Mouse (Mus musculus) embryo, embryonic 11 days (tissue): ENCODE measurements around the gene Hmga1.
A peak's percentile ranks its signal among the peaks of the same experiment; 100 is the strongest.

Source experiments
- DNase-seq: peaks from one replicate; pipeline ENCODE4 v3.0.0-alpha.2; 2015

Gene Hmga1

DNA sequence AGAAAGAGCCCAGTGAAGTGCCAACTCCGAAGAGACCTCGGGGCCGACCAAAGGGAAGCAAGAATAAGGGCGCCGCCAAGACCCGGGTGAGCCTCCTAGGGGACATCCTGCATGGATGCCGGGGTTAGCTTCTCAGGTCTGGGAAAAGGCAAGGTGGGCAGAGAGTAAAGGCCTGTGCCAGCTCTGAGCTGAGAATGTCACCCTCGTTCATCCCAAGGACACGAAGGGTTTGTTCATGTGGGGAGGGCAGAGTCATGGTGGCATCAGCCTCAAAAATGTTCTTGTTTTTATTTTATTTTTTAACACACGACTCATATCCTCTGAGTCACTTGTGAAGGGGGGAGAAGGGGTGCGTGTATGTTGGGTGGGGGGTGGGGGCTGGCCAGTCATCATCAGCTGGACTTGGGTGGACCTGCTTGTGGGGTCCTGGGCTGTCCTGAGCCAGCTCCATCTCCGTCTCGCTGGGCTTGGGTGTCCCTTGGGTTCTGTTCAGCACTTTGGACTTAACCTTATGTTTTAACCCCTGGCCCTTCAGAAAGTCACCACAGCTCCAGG is 4.7 kb downstream of the Hmga1 start:
- no peak for DNase-seq

DNA sequence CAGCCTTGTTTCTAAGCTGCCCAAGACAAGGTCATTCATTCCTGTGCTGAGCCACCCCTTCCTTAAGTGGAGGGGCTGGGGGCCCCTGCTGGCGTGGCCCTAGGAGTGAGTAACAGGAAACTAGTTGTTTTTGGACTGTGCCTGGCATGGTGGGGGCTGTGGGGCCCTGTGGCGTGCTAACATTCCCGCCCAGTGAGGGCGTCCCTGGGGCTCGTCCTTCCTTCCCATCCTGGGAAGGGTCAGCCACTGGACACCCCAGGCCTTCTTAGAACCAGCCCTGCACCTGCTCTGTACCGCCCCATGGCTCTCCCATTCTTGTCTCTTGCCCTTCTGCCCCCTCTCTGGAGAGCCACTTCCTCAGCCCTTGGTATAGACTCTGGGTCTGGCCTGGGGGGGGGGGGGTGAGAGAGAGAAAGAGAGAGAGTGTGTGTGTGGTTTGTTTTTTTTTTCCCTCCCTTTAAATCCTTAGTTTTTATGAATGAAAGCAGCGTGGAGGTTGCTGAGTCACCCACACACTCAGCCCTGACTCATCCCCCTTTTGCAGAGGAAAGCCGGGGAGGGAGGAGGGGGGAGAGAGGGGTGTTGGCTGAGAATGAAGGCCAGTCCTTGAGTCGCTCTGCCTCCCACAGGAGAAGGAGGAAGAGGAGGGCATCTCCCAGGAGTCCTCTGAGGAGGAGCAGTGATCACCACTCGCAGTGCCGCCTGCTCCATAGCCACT is 5.7 kb downstream of the Hmga1 start:
- DNase-seq = no peak

DNA sequence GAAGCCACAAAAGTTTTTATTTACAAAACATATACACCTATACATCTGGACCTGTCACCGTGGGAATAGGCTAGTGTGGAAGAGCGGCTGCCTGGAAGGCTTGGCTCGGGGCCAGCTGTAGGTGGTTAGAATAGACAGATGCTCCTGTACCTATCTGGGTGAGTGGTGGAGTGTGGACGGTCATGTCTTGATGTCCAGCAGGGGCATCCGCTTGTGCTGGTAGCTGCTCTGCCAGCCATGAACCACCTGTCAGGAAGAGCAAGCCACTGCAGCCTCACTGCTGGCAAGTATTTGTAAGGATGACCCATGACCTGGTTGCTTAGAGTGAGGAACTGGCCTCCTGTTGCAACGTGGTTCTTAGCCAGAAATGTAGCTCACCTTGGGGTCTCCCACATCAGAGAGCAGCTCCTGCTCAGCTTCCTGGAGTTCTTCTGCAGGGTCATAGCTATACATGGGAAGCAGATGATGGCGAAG is 7.5 kb downstream of the Hmga1 start:
- DNase-seq = no peak

DNA sequence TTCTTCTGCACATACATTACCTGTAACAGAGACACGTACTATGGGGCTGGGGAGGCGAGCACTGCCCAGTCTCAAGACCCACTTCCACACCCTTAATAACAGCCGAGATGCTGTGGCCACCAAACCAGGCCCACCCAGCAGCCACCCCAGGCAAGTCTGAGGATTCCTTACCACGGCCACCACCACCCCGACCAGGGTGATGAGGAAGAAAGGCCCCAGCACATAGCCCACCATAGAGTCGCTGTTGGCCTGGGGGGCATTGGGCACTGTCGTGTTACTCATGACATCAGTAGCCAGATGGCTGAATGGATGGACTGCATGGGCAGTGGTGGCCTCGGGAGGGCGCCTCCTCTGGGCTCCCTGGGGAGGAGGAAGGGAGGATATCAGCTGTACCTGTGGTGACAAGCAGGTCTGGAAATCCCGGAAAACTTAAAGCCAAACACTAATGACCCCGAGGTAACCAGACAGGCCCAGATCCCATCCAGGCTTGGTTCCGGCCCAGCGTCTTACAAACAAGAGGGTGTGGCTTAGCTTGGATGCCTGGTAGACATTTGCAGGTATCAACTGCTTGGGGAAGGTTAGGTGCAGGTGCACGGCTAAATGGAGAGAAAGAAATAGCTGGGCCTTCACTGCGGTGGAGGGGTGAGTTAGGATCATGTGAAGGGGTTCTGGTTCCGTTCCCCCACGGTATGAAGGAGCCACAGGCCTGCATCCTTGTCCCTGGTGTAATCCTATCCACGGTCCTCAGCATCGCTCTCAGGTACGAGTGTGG is 8.3 kb downstream of the Hmga1 start:
- DNase-seq = peak; percentile 52

DNA sequence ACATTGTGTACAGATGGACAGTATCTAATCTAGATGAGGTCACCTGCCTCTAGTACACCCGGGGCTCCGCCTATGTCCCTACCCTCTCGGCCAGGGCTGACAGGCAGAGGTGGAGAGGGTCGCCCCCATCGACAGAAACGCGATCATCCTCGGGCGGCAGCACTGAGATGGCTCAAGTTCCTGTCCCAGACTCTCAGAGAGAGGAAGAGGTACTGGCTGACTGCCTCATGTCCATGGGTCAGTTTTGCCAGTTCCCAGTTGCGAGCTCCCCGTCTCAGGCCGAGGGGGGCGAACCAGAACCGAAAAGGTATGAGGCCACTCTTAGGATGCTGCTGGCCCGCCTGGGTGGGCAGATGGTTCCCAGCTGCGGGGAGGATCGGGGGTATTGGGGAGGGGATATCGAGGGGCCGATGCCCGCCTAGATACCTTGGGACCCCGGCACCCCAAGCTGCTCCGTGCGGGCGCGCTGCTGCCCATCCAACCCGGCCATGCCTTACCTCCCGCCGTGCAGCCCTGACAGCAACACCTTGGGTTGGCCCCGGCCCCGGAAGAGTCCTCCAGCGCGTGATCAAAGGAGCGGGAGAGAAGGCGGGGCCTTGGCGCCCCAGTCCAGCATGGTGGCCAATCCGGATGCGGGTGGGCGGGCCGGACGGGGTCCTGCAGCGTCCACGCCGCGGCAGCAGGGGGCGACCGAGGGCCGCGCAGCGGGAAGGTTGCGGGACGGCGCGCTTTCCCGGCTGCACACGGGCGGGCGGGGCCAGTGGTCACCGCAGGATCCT is 9.1 kb downstream of the Hmga1 start, which contains the start of gene AI413582:
TSS of gene AI413582 (minus strand) at position 594 of the 779 bp plus-strand sequence.
- peak; percentile 95 for DNase-seq

DNA sequence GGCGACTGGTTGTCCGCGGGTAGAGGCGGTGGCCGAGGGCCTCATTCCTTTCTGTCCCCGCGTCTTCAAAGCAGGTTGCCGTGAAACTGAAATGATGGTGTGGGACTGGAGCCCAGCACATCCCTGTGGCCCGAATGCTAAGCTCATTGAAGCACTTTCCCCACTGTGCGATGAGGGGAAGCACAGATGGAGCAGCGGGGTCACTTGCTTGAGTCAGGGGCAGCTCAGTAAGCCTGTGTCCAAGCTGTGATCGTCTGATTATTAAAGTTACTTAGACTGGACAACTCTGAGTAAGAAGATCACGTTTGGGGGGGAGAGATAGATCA is 9.6 kb downstream of the Hmga1 start:
- DNase-seq = no peak

DNA sequence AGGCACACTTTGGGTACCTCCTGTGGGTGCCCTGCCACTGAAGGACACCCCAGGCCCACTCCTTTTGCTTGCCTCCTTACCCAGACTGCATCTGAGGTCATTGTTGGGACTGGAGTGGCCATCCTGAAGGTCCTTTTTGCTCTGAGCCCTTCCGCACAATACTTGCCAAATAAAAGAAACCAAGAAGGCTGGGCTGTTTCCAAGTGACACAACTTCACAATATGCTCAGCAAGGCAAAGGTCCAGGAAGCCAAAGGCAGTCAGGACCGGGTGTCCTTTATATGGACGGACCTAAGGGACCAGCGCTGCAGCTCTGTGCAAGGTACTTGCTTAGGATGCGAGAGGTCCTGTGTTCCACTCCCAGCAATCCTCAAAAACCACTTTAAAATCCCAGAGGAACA is 11.9 kb downstream of the Hmga1 start:
- DNase-seq = no peak

DNA sequence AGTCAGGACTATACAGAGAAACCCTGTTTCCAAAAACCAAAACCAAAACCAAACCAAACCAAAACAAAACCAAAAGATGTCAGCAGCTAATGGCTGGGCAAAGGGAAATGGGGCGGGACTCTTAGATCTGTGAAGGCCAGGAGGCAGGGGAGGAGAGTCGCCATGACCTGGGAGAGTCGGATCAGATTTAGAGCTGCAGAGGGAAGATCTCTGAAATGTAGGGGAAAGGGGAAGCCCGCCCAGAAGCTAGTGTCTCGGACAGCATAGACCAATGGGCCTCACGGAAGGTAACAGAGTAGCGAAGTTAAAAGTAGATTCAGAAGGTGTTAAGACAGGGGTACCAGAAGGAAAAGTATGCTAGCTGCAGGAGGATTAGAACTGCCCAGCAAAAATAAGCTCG is 15.0 kb downstream of the Hmga1 start:
- DNase-seq = no peak

DNA sequence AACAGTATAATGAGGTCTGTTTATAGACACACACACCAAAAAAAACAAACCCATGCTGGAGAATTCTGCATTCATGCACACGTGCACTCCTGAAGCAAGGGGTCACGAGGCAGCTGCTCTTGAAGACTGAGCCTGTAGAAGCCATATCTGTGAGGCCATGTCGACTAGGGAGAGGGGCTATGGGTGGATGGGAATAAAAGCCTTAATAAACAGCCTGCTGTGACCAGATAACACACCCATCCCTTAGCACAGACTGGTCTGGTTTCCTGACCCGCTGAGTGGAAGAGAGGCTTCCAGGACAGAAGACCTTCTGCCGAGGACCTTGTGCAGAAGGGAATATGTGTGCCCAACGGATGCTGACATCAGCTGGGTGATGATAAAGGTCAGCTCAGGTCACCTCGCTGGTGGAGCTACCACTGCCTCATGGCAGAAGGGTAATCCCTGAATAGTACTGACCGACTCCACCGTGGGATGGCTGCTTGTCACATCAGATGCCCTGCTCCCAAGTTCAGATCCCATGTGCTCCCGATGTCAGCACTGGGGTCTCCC is 17.5 kb downstream of the Hmga1 start:
- DNase-seq = no peak

DNA sequence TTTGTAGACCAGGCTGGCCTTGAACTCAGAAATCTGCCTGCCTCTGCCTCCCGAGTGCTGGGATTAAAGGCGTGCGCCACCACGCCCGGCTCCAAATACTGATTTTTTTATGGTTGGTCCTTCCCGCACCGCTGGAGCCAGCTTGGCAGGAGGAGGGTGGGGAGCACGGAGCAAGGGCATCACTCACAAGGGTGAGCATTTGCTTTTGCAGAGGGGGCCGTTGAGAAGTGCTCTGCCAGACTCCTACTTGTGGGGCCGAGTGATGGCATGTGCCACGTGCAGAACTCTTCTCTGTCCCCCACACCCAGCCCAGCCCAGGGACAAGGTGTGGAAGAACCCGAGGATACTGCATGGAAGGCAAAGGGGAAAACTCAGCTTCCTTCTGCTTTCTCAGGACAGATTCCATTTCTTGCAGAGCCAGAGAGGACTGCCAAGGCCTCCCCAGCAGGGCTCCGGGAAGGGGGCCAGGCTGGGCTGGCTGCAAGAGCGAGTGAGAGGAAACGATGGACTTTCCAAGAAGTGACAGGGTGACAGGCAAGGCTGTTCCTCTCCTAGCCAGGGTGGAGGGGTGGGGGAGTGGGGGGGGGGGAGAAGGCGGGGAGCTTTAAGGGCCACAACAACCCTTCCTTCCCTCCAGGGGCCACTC is 18.3 kb downstream of the Hmga1 start:
- DNase-seq = no peak

DNA sequence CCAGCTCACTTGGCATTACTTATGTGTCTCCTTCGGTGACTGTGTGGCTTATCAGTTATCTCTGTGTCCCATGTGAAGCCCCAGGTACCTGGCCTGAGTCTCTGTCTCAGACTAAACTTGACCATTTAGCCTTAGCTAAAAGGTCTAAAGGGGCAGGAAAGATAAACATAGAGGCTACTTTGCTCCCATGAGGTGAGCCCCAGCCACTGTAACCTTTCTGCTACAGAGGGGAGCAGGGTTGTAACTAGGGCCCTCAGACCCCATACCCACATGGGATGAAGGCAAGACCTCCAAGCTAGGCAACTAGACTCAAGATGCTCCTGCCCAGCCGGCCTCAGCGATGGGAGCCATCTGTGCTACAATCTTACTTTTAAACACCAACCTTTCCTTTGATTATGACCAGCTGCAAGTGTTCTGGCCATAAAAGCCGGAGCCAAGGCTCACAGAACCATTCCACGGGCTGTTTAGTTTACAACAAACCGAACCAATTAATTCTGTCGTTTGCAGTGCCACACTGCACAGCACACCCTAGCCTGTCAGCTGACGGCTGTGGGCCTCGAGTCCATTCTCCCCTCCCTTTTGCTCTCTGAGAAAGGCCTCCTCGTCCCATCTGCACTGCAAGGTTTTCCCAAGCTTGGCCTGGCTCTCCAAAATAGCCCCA is 18.9 kb downstream of the Hmga1 start:
- DNase-seq = no peak

DNA sequence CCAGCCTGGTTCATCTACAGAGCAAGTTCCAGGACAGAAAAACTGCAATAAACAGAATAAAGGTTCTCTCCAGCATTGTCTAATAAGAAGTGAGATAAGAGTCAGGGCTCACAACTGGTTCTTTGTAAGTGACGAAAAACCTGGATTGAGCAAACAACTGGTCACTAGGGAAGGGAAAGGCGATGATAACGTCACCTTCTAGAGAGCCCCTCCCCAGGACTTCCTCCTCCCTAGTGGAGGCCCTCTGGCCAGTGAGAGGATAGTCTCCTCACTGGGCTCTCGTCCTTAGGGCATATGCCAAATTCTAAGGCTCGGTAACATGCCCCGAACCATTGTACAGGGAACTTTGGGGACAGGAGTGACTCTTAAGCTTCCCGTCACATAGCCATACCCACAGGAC is 19.8 kb downstream of the Hmga1 start:
- DNase-seq = no peak

DNA sequence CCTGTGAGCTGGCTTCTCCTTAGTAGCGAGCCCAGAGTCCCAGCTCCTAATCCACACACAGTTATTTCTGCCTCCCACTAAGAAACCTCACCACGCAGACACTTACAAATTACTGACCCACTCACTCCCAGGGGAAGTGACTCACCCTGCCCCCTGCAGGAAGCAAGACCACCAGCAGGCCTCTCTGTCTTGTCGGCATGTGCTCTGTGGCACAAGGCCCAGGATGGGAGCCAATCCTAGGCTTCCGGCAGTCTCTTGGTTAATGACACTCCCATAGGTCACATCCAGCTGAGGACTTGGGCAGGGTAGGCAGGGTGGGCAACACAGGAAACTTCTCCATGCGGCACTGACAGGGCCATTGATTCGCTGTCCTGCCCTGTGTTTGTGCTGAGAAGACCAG is 21.2 kb downstream of the Hmga1 start:
- DNase-seq = peak; percentile 39

DNA sequence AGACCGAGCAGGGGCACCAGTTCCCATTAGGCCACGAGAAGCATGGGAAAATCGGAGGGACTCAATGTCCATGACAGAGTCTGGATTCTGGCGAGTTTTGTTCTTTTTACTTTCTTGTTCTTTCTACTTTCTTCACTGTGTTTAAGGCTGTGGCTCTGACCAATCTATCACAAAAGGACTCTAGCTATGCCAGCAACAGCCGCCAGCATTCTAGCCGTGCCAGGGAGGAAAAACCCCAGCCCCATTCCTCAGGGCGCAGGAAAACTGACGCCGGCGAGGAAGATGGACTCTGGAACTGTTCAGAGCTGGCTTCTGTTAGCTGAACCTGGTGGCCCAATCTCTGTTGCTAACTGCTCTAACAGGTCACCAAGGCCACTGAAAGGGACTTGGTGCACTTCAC is 22.2 kb downstream of the Hmga1 start:
- no peak for DNase-seq

DNA sequence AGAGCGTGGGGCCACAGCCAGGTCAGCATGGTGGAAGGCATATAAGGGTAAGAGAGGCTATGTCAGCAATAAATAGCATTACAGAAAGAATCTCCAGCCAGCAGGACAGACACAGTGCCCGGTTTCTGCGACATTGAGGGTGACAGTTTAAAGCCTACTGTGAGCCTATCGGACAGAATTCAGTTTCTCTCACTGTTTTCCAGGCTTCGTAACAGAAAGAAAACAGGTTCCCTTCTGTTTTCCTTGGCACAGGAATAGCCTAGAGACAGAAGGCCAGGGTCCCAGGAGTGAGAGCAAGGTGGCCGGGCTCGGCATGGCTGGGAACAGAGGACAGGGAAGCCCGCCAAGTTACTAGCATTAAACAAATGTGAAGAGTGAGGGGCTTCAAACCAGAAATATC is 23.5 kb downstream of the Hmga1 start:
- DNase-seq = no peak

DNA sequence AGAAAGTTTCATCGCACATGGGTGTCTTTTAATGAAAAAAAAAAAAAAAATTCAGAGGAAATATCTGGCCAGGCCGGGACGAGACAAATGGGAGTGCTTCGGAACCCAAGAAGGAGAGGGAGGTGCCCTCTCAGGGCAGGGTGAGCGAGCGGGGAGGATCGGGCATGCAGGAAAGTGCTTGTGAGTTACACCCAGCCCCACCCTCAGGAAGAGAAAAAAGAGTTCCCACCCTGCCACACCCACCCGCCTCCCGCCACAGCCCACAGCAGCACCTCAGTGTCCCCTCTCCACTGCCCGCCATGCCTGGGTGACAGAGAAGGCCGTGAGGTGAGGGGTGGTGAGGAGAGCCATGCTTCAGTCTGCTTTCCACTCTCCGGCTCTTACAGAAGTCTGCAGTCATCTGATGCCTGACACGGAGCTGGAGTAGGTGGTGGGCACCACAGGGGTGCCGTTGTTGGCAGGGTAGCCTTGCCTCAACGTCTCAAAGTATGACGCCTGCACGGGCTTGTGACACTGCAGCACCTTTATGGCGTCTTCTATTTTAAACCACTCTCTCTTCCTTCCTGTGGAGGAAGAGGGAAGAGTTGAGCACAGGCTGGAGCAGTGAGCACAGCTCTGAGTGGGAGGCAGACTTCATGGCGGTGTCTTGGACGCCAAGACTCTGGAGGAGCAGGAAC is 24.2 kb downstream of the Hmga1 start:
- no peak for DNase-seq

DNA sequence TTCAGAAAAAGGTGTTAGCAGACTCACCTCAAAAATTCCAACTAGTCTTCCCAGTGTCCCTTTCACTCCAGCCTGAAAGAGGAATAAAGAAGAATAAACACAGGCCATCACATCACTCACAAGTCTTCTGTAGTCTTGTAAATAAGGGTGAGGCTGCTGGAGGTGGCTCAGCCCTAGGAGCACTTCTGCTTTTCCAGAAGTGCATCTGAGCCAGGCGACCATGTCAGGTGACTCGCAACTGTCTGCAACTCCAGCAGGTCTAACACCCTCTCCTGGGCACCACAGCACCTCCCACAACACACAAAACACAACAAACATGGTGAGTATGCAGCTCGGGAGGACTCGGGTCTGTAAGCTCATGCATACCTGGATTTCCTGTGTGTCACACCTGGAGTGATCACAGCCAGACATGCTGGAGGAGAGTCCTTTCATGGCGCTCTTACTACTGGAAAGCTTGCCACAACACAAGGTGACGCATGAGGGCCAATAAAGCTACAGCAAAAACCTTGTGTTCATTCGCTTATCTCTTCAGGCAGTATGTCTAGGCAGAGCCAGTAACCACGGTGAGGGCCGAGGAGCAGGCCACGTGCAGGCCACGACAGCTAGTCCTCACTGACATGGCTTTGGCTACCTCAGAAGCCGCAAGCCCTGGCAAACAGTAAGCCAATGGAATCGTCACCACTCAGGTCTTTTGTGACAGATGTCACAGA is 27.0 kb downstream of the Hmga1 start:
- DNase-seq = no peak

DNA sequence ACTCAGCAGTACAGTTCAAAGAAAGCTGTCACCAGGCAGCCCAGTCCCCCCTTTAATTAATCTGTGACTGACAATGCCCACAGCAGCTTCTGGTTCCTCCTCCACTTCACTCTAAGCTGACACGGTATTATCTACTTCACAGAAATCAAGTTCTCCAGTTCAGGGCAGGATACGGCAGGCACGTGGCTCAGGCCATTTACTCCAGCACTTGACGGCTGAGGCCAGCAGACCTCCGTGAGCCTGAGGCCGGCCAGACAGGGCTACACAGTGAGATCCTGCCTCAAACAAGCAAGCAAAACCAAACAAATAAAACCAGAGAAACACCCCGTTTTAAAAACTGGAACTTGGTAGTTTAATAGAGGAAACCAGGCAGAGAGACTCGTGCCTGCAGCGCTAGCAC is 30.4 kb downstream of the Hmga1 start:
- DNase-seq = no peak

DNA sequence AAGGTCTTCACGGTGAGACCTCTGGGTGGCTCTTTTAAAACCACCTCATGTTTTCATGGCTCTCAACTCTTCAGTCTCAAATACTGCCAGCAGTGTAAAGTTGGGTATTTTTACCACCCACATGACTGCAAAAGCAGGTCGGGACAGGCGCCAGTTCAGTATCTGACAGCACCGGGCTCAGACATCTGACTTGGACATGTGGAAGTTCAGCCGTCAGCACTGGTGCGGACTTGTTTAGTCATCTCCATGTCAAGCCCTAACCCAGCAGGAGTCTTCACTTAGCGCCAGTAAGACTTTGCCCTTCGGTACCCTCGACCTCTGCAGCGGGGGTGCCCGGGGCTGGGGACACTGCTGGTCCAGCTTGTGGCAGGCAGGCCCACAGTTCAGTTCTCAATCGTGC is 31.0 kb downstream of the Hmga1 start:
- DNase-seq = no peak

DNA sequence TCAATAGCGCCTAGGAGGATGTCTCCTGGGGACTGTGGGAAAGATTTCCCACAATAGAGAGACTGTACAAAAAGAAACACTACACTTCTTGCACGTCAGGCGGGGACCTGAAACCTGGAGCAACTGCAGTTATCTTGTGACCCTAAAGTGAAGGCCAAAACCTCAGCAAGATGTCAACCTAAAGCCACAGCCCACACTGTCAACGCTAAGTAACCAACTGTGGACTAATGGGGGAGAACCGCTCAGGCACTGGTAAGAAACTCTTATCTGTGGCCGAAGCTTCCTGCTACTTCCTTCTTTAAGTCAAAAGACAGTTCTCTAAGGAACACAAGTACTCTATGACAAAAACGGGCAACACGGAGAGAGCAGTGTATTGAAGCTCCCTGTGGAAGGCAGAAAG is 31.9 kb downstream of the Hmga1 start:
- DNase-seq = no peak
